Mouse (Mus musculus): ENCODE measurements at regions not wholly inside any gene's neighbourhood (a gene's known extent, or its start where the extent isn't known, plus 50 kb on each side); places are given as distances from the start of the nearest gene placed in this dataset.

DNA sequence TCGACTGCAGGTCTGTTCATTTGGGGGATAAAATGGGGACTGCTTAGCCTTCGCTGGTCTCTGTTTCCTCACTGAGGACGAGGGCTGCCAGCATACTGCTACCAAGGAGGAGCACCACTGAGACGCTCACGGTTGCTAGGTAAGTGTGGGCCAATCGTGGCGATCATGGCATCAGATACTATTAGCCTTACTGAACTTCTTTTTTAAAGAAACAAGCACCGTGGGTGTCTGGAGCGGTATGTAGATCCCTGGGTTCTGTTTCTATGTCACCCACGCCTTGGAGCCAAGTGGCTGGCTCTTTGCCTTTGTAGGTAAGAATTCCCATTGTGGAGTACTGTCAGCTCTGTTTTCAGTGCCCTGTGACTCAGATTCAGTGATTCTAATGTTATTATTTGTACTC lies 172.1 kb upstream of the Arid2 start:
- TF ChIP-seq POLR2A (IDR thresholded peaks at IDR 0.05; ENCODE audit: low read depth, low read length) = no peak
- TF ChIP-seq CTCF (conservative IDR thresholded peaks at IDR 0.05; ENCODE audit: insufficient read depth, insufficient read length, low read depth, low read length) = no peak
- no peak for DNase-seq
- 65% methylated on average over 10 of the region's 10 CpGs for WGBS
- Histone ChIP-seq H3K27ac (ENCODE audit: insufficient read depth, low read depth, low read length) (no peak overlapping the region), H3K4me1 (ENCODE audit: control insufficient read depth, insufficient read depth, low read length) (no peaks in the 10 kb centered on the region), H3K27me3 (replicated peaks; ENCODE audit: control insufficient read depth, insufficient read depth, low read length) (no peaks in the 10 kb centered on the region), H3K4me3 (ENCODE audit: insufficient read depth, low read depth, low read length) (no peak overlapping the region), H3K36me3 (ENCODE audit: control insufficient read depth, insufficient read depth, low read length) (no peaks in the 10 kb centered on the region)

DNA sequence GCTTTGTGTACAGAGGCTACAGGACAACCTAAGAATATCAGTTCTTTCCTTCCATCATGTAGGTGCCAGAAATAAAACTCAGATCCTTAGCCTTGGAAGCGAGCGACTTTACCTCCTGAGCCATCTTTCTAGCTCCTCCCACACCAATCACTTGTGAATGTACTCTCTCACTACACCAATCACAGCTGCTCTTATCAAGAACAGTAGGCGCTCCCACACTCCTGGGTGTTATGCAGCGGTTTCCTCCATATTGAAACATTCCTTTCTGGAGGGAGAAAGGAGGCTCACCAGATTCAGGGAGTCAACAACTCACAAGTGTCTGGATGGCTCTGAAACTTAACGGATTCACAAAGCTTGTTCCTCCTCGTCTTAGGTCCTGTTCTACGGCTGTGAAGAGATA lies 168.1 kb upstream of the Arid2 start:
- Histone ChIP-seq H3K27ac (ENCODE audit: insufficient read depth, low read depth, low read length) (no peak overlapping the region), H3K36me3 (ENCODE audit: control insufficient read depth, insufficient read depth, low read length) (no peaks in the 10 kb centered on the region), H3K4me3 (ENCODE audit: insufficient read depth, low read depth, low read length) (no peak overlapping the region), H3K27me3 (replicated peaks; ENCODE audit: control insufficient read depth, insufficient read depth, low read length) (no peaks in the 10 kb centered on the region), H3K4me1 (ENCODE audit: control insufficient read depth, insufficient read depth, low read length) (no peaks in the 10 kb centered on the region)
- DNase-seq = no peak
- 96% methylated on average over 7 of the region's 7 CpGs for WGBS
- no peak for TF ChIP-seq CTCF (conservative IDR thresholded peaks at IDR 0.05; ENCODE audit: insufficient read depth, insufficient read length, low read depth, low read length)
- TF ChIP-seq POLR2A (IDR thresholded peaks at IDR 0.05; ENCODE audit: low read depth, low read length) = no peak

DNA sequence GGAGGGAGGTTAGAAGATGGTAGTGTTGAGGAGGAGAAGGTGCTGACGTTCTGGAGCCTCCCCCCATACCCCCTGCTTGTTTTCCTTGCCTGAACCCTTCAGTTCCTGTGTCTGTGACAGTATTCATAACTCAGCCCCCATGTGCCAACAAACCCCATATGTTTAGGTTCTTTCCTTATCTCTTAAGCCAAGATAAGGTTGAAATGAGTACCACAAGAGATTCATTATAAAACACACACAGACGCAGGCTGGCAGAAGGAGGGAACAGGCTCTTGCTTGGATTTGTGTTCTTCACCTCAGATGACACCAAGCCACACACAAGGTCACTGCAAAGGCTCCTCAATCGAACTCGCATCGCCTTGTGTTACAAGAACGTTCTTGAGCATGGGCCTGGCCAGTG lies 162.9 kb upstream of the Arid2 start:
- 88% methylated on average over 6 of the region's 6 CpGs for WGBS
- no peak for DNase-seq
- TF ChIP-seq CTCF (conservative IDR thresholded peaks at IDR 0.05; ENCODE audit: insufficient read depth, insufficient read length, low read depth, low read length) (no peak), POLR2A (IDR thresholded peaks at IDR 0.05; ENCODE audit: low read depth, low read length) (no peak)
- no peaks in the 10 kb centered on the region for H3K4me1 ChIP-seq (ENCODE audit: control insufficient read depth, insufficient read depth, low read length)
- H3K27me3 ChIP-seq (replicated peaks; ENCODE audit: control insufficient read depth, insufficient read depth, low read length) = no peaks in the 10 kb centered on the region
- no peaks in the 10 kb centered on the region for H3K36me3 ChIP-seq (ENCODE audit: control insufficient read depth, insufficient read depth, low read length)
- no peak overlapping the region for H3K27ac ChIP-seq (ENCODE audit: insufficient read depth, low read depth, low read length)
- no peak overlapping the region for H3K4me3 ChIP-seq (ENCODE audit: insufficient read depth, low read depth, low read length)

DNA sequence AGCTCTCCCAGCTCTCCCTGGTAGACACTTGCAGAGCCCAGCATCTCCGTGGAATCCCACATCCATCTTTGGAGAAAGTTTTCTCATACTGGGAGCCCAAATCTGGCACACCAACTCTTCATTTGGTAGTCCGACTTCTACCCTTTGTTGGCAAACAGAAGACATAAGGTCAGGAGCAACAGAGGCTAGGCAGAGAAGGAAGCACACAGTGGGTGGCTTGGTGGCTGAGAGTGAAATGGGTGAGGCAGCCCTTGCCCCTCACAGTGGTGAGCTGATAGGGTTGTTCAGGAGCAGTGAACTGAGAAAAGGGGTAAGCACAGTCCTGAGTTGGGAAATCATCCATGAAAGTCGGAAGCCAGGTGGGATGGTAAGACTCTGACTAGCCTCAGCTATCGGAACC lies 157.6 kb upstream of the Arid2 start:
- H3K27ac ChIP-seq (ENCODE audit: insufficient read depth, low read depth, low read length) = no peak overlapping the region
- WGBS = 59% methylated on average over 4 of the region's 4 CpGs
- DNase-seq = no peak

DNA sequence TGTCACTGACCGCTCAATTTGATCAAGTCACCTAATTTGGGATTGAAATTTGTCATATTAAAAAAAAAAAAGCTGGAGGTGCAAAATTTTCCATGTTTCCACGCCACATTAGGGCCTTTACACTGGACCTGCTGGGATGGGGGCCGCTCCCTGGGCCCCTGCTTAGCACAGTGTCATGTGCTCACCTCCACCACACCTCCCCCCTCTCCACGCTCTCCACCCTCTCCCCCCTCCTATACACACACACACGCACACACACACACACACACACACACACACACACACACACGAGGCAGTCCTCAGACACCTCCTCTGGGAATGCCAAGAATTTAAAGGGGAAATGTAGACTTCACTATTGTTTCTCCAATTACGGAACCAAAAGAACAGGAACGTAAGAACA lies 156.8 kb upstream of the Arid2 start:
- 75% methylated on average over 8 of the region's 8 CpGs for WGBS
- H3K36me3 ChIP-seq (ENCODE audit: control insufficient read depth, insufficient read depth, low read length) = no peaks in the 10 kb centered on the region
- no peak for DNase-seq
- no peaks in the 10 kb centered on the region for H3K4me1 ChIP-seq (ENCODE audit: control insufficient read depth, insufficient read depth, low read length)
- no peak overlapping the region for H3K4me3 ChIP-seq (ENCODE audit: insufficient read depth, low read depth, low read length)
- H3K27ac ChIP-seq (ENCODE audit: insufficient read depth, low read depth, low read length) = no peak overlapping the region
- no peaks in the 10 kb centered on the region for H3K27me3 ChIP-seq (replicated peaks; ENCODE audit: control insufficient read depth, insufficient read depth, low read length)
- no peak for TF ChIP-seq CTCF (conservative IDR thresholded peaks at IDR 0.05; ENCODE audit: insufficient read depth, insufficient read length, low read depth, low read length)
- no peak for TF ChIP-seq POLR2A (IDR thresholded peaks at IDR 0.05; ENCODE audit: low read depth, low read length)

More for the DNA sequence above, 157.6 kb upstream of the Arid2 start:
- H3K4me1 ChIP-seq (ENCODE audit: control insufficient read depth, insufficient read depth, low read length) = no peaks in the 10 kb centered on the region
- no peak for TF ChIP-seq POLR2A (IDR thresholded peaks at IDR 0.05; ENCODE audit: low read depth, low read length)
- no peak for TF ChIP-seq CTCF (conservative IDR thresholded peaks at IDR 0.05; ENCODE audit: insufficient read depth, insufficient read length, low read depth, low read length)
- H3K36me3 ChIP-seq (ENCODE audit: control insufficient read depth, insufficient read depth, low read length) = no peaks in the 10 kb centered on the region
- H3K4me3 ChIP-seq (ENCODE audit: insufficient read depth, low read depth, low read length) = no peak overlapping the region
- H3K27me3 ChIP-seq (replicated peaks; ENCODE audit: control insufficient read depth, insufficient read depth, low read length) = no peaks in the 10 kb centered on the region

DNA sequence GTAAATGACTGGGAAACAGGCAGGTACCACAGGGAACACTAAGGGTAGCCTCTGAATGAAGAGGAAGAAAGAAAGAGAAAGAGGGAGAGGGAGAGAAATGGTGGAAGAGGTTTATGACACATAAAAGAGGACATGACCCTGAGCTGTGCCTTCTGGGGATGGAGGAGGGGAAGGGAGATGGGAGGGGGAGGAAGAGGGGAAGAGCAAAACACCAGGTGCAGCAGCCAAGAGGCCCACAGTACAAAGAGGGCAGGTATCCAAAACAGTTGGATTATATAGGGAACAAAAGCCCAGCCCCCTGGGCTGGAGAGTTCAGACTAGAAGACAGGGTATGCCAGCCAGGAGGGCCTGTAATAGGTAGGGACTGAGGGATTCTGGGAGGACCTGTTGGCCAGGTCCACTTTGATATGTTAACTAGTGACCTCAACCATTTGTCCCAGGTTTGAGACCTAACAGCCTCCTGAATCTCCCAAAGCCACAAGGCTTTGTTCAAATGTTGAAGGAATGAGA lies 155.7 kb upstream of the Arid2 start:
- Histone ChIP-seq H3K27ac (ENCODE audit: insufficient read depth, low read depth, low read length) (no peak overlapping the region), H3K4me3 (ENCODE audit: insufficient read depth, low read depth, low read length) (no peak overlapping the region), H3K27me3 (replicated peaks; ENCODE audit: control insufficient read depth, insufficient read depth, low read length) (no peaks in the 10 kb centered on the region), H3K4me1 (ENCODE audit: control insufficient read depth, insufficient read depth, low read length) (no peaks in the 10 kb centered on the region), H3K36me3 (ENCODE audit: control insufficient read depth, insufficient read depth, low read length) (no peaks in the 10 kb centered on the region)
- TF ChIP-seq CTCF (conservative IDR thresholded peaks at IDR 0.05; ENCODE audit: insufficient read depth, insufficient read length, low read depth, low read length) (no peak), POLR2A (IDR thresholded peaks at IDR 0.05; ENCODE audit: low read depth, low read length) (no peak)
- DNase-seq = no peak

DNA sequence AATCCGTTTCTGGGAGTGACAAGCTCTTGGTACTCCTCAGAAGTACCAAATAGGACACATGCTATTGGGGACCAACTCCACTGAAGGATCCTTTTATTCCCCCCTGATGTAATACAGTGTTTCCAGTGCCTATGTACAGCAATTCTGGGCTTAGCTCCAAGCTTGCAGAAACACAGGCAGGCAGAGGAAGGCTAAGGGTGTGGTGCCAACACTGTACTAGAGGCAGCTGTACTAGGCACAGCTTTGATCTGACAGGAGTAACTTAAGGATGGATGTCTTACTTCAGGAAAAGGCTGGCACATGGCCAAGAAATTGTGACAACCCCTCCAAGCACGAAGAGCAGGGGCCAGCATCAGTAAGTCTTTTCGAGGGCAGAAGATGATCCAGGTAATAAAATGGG lies 154.7 kb upstream of the Arid2 start:
- Histone ChIP-seq H3K27ac (ENCODE audit: insufficient read depth, low read depth, low read length) (no peak overlapping the region), H3K36me3 (ENCODE audit: control insufficient read depth, insufficient read depth, low read length) (no peaks in the 10 kb centered on the region), H3K4me3 (ENCODE audit: insufficient read depth, low read depth, low read length) (no peak overlapping the region), H3K4me1 (ENCODE audit: control insufficient read depth, insufficient read depth, low read length) (no peaks in the 10 kb centered on the region), H3K27me3 (replicated peaks; ENCODE audit: control insufficient read depth, insufficient read depth, low read length) (no peaks in the 10 kb centered on the region)
- whole genome bisulfite sequencing = 52% methylated on average over 3 of the region's 3 CpGs
- TF ChIP-seq CTCF (conservative IDR thresholded peaks at IDR 0.05; ENCODE audit: insufficient read depth, insufficient read length, low read depth, low read length) = no peak
- no peak for TF ChIP-seq POLR2A (IDR thresholded peaks at IDR 0.05; ENCODE audit: low read depth, low read length)
- DNase-seq = peak; percentile 0

Measured in kidney, adult 2 months (tissue).